Mouse (Mus musculus) lung, postnatal 36 days (tissue): ENCODE results near the gene Oas2.
"Not testable (repeated sequence)": the region's sequence is repeated elsewhere in the genome, so short reads cannot be mapped to it uniquely, and the experiment has no call there.

Experiments
- DNase-seq: peaks from one replicate; pipeline ENCODE4 v3.0.0; 2022; ENCODE audit warnings: mixed read lengths

The Oas2 gene

DNA sequence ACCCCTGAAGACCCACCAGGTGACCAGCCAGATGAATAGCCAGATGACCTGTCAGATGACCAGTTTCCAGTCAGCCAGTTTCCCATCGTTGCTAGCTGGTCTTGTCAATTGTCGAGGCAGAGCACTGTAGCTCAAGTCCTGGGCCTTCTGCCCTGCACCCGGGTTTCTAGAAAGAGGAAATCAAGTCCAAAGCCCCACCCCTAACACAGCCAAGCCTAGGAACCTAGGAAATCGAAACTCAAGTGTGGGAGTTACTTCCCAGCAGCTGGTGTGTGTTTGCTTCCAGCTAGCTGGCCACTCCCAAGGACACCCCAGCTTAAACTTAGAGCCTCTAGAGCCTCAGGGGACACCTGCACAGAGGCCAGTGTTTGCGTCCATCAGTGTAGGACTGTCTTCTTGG is at the start of gene Oas2:
Gene Oas2 (minus strand): TSS at position 166 of the 400 bp plus-strand sequence.
- DNase-seq, result peak; percentile 28

DNA sequence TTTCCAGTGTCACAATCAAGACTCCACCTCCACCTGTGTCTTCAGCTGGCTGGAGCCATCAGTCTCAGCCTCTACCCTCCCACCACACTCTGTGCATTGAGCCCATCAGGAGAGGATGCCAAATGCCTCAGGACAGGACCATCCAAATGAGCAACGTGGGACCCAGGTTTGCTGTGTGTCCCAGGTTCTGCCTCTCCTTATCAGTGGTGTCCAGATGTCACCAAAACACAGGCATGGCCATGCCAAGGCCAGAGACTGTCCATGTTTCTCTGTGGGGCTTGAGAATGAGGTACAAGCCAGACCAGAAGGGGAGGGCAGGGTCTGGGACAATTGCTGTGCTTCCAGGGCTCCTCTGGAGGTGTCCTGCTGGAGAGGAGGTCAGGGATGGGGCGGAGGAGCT is 49.3 kb upstream of the Oas2 start:
- DNase-seq, result not testable (repeated sequence)

- not testable (repeated sequence) for DNase-seq
Observed at GRCm38 (mm10) chr5:120798147-120798546, 48.5 kb upstream of the Oas2 start.

- not testable (repeated sequence) for DNase-seq
Observed at GRCm38 (mm10) chr5:120795480-120796034, 45.9 kb upstream of the Oas2 start, which contains the start of gene Oas1e. Oas1e (minus strand) TSS chr5:120795530.

GRCm38 (mm10) chr5:120793043-120793442 is 43.4 kb upstream of the Oas2 start:
- peak; percentile 77 for DNase-seq

DNA sequence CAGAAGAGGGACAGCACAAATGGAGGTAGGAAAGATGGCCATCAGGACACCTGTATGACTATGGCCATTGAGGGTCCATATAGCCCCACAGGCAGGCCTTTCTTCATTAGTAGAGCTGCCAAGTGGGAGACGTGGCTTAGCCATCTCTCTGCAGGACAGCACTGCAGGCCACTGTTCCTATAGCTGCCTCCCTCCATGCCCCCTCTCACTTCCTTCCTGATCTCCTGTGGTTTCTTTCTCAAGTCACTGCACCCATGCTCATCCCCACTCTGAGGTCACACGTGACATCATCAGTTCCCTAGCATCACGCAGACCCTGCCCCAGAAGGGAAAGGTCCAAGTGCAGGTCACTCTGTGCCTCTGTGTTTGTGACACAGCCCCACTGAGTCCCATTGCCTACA is 37.4 kb upstream of the Oas2 start:
- no peak for DNase-seq

DNA sequence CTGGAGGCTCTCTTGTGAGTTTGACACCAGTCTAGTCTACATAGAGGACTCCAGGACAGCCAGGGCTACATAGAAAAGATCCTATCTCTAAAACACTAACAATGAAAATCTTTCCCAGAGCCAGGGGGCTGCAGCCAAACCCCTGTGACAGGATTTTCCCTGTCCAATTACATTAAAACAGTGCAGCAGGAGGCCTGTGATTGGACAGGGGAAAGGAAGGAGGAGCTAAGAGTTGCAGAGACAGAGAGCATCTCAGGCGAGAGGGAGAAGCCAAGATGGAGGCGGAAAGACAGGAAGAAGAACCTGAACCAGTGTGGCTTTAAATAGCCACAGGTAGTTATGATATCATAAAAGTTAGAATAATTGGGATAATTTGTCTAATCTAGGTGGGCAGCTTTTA is 32.8 kb upstream of the Oas2 start:
- DNase-seq, result no peak

DNA sequence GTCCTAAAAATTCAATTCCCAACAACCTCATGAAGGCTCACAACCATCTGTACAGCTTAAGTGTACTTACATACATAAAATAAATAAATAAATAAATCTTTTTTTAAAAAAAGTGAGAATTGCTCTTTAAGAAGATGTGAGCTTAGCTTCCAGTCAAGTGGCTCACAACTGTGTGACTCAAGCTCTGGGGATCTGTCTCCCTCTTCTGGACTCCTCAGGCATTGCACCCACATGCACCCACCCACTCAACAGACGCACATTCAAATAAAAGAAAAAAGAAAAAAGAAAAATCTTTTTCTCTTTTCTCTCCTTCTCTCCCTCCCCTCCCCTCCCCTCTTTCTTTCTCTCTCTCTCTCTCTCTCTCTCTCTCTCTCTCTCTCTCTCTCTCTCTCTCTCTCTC is 32.0 kb upstream of the Oas2 start:
- DNase-seq, result no peak

- peak; percentile 49 for DNase-seq
Observed at GRCm38 (mm10) chr5:120779922-120780321, 30.3 kb upstream of the Oas2 start.

- DNase-seq, result no peak
Observed at GRCm38 (mm10) chr5:120778941-120779340, 29.3 kb upstream of the Oas2 start.

DNA sequence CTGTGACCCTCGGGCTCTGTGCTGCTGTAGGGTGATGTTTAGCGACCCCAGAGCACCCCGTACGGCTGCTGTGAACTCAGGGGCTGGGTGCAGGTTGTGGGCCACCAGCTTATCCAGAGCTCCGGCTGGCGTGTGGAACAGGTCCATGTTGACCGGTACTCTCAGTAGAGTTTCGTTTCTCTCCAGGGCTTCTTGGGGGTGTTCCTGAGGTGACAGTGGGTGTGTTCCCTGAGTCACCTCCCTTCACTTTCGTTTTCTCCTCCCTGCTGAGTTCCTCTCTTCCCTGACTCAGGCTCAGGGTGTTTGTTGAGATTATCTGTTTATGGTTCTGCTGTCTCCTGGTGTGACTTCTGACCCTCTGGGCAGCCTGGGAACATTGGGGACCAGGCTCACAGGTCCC is 27.8 kb upstream of the Oas2 start, which contains the start of gene Oas3:
Gene Oas3 (minus strand): TSS at position 184 of the 400 bp plus-strand sequence.
- peak; percentile 7 for DNase-seq

- no peak for DNase-seq
Observed at GRCm38 (mm10) chr5:120776801-120777200, 27.1 kb upstream of the Oas2 start.

DNA sequence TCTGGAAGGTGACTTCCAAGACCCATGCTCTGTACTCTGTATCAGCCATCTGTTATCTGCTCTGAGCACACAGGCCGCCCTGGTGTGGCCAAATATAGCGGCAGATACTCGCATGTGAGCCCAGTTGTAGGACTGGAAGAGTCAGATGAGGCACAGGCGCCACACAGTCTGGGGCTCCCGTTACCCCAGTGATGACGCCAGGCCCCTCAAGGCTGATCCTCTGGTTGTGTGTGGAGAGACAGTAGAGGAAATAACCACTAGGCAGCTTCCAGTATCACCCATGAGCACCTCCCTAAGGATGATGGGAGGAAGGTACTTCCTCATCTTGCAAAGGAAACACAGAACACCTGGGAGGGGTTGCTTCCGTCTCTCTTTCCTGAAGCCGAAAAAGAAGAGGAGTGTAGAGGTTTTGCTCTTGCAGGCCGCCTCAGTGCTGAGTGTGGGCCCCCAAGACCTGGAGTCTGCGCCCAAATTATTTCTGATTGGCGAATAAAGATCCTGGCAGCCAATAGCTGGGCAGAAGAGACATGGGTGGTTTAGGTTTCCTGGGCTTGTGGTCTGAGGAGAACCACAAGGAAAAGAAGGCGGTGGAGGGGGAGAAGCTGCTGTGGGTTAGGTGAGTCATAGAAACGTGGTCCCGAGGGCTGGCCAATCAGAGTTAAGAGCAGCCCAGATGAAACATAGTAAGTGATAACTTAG is 25.8 kb upstream of the Oas2 start:
- DNase-seq, result peak; percentile 9

DNA sequence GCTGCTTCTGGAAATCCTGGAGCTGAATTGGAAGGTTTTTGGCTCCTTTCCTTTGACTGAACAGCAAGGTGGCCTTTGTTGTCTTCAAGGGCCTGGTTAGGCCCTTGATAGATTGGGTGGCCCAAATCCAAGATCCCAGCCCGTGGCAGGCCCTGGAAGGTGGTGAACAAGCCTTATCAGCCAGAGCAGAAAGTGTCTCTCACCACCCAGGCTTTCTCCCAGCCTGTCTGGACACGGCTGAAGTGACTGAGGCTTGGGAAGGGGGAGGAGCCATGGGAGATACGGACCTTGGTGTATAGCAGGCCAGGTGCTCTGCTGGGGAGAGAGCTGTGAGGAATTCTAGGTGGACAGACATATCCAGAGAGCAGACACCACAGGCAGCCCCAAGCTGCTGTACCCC is 19.7 kb upstream of the Oas2 start:
- DNase-seq, result no peak

- DNase-seq, result no peak
Observed at GRCm38 (mm10) chr5:120765010-120765409, 15.4 kb upstream of the Oas2 start.

- no peak for DNase-seq
Observed at GRCm38 (mm10) chr5:120761901-120762300, 12.2 kb upstream of the Oas2 start.

DNA sequence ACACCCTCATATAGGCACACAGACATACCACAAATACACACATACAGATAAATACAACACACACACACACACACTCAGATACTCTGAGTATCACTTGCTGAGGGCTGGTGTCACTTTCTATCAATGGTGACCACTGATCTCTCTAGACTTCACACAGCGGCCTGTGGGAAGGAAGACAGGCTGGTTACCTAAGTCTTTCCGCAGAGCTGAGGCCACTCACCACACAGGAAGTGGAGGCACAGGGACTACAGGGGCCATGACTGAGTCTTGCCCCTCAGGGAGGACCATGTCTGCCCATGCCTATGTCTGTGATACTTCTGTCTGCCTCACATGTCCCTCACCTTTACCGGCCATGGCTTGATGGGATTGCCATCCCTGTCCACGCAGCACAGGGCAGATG is 4.6 kb upstream of the Oas2 start:
- no peak for DNase-seq

DNA sequence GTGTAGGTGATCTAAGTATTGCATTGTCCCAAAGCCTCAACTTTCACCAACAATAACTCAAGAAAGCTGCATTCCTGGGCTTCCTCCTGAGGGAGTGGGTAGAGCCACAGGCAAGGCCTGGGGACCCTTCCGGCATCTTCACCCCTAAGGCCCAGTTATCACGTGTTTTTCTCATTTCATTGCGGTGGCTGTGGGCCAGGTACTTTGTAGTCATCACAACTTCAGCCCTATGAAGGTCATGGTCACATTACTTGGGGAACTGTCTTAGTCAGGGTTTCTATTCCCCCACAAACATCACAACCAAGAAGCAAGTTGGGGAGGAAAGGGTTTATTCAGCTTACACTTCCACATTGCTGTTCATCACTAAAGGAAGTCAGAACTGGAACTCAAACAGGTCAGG is 3.1 kb upstream of the Oas2 start:
- no peak for DNase-seq

DNA sequence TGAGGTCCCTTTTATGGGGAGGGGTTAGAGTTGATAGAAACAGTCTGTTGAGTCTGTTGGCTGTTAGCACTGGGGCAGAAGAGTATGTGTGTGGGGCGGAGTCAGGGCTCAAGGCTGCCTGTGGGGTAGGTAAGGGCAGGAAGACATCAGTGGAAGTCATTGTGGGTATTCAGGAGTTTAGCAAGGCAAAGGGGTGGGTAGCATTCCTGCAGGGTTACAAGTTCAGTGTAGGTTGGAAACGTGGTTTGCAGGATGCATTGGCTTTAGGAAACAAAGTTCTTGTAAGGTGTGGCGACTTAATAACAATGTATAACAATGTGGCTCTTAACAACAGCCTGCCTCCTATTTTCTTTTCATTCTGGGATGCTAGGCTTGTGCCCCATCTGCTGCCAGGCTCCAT is 1.6 kb upstream of the Oas2 start:
- no peak for DNase-seq

DNA sequence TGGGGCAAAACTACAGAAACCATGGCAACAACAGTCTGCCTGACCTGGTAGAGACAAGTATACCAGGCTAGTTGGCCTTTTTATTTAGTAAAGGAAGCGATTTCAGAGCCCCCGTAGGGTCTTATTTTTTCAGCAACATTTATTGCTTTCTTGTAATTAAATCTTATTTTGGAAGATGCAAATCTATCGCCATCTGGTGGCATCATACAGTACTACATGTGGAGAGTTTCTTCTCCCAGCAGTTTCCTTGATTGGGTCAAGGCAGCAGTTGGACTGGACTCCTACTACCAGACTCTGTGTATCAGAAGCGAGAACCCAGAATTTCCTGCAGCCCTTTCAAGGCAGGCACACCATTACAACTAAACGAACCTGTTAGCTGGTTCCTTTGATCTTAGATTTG is 3.2 kb downstream of the Oas2 start:
- peak; percentile 74 for DNase-seq

DNA sequence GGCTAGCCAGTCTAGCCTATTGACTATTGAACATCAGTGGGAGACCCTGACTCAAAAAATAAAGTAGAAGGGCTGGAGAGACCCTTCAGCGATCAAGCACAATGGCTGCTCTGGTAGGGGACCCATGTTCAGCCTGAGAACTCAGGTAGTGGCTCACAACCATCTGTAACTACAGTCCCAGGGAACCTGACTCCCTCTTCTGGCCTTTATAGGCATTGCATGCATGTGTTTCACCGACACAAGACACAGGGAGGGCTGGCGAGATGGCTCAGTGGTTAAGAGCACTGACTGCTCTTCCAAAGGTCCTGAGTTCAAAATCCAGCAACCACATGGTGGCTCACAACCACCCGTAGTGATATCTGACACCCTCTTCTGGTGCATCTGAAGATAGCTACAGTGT is 7.5 kb downstream of the Oas2 start:
- peak; percentile 51 for DNase-seq

GRCm38 (mm10) chr5:120734380-120734990 is 15.2 kb downstream of the Oas2 start:
- no peak for DNase-seq

DNA sequence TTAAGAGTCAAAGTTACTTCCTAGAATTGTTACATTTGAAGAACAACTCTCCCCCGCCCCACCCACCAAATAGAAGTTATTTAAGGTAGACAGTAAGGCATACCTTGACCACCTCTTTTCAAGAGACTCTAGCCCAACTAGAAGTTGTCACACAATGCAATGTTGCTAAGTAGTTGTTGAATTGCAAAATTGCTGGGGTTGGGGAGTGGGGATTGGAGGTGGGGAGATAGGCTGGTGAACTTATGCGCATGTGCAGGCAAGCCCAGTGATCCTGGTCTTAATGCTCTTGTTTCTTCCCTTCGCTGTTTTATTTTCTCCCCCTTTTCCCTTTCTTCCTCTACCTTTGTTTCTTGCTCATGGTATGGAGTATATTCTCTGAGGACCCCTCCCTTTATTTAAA is 16.0 kb downstream of the Oas2 start:
- DNase-seq, result no peak

DNA sequence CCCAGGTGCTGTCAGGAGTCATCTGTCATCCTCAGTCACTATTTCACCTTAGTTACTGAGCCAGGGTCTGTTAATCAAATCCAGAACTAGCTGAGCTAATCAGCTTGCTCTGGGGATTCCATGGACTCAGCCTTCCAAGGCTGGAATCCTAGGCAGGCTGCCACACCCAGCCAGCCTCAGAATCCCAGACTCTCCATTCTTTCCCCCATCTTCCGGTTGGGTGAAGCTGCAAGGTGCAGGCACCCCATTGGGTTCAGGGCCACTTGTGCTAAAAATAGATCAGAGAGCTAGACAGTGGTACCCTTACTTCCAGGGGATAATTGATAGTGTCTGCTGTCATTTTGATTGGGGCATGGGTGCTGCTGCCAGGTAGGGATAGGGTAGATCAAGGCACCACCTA is 16.9 kb downstream of the Oas2 start:
- DNase-seq, result no peak
